ENCODE assay signal across 36 mouse cellular contexts in genomic region chr7:63729605-63730004, GRCm38 (mm10).
"Had no signal": no experiment of that assay in that cellular context is flagged by ENCODE, and none has a peak within 500 bp of the region (broad histone marks: within the 10 kb centered on the region; RNA-seq: fewer than 3 reads in every experiment).

No protein-coding gene starts in this region.

- H3K4me3 ChIP-seq: heart, embryonic 10.5 days; heart, embryonic 12.5 days; heart, embryonic 13.5 days; heart, embryonic 15.5 days; hindbrain, embryonic 10.5 days; hindbrain, embryonic 12.5 days; hindbrain, embryonic 13.5 days; hindbrain, embryonic 15.5 days; intestine, embryonic 15.5 days; kidney, embryonic 15.5 days; layer of hippocampus, adult 2 months; left cerebral cortex, adult 2 months had no signal

- H3K36me3 ChIP-seq: heart, embryonic 10.5 days; heart, embryonic 12.5 days; heart, embryonic 13.5 days; heart, embryonic 15.5 days; hindbrain, embryonic 10.5 days; hindbrain, embryonic 12.5 days; intestine, embryonic 15.5 days; kidney, embryonic 15.5 days had no signal

- H3K4me2 ChIP-seq: heart, embryonic 11.5 days; heart, embryonic 12.5 days; heart, embryonic 13.5 days; heart, embryonic 15.5 days; hindbrain, embryonic 12.5 days; hindbrain, embryonic 13.5 days; hindbrain, embryonic 14.5 days; hindbrain, embryonic 15.5 days; intestine, embryonic 15.5 days; kidney, embryonic 15.5 days had no signal

- H3K27me3 ChIP-seq: heart, embryonic 13.5 days; heart, embryonic 15.5 days; hindbrain, embryonic 12.5 days; hindbrain, embryonic 13.5 days; hindbrain, embryonic 15.5 days; intestine, embryonic 15.5 days; kidney, embryonic 15.5 days had no signal

- H3K9me3 ChIP-seq: heart, embryonic 10.5 days; heart, embryonic 12.5 days; heart, embryonic 13.5 days; heart, embryonic 15.5 days; hindbrain, embryonic 10.5 days; hindbrain, embryonic 12.5 days; hindbrain, embryonic 13.5 days; hindbrain, embryonic 15.5 days; intestine, embryonic 15.5 days; kidney, embryonic 15.5 days had no signal

- H3K27ac ChIP-seq: heart, embryonic 10.5 days; heart, embryonic 13.5 days; heart, embryonic 15.5 days; hindbrain, embryonic 10.5 days; hindbrain, embryonic 12.5 days; hindbrain, embryonic 13.5 days; hindbrain, embryonic 14.5 days; hindbrain, embryonic 15.5 days; hindbrain, postnatal 0 days; intestine, embryonic 15.5 days; kidney, embryonic 15.5 days; kidney, postnatal 0 days; layer of hippocampus, adult 2 months; left cerebral cortex, adult 2 months had no signal

- H3K9ac ChIP-seq: heart, embryonic 12.5 days; heart, embryonic 13.5 days; heart, embryonic 15.5 days; hindbrain, embryonic 12.5 days; hindbrain, embryonic 13.5 days; hindbrain, embryonic 14.5 days; hindbrain, embryonic 15.5 days; intestine, embryonic 15.5 days; kidney, embryonic 15.5 days had no signal

- ATAC-seq: hindbrain, embryonic 16.5 days; hindbrain, postnatal 0 days; inflammation-experienced regulatory T-cells, adult 6 months; intestine, embryonic 15.5 days; intestine, embryonic 16.5 days; intestine, postnatal 0 days had no signal

- H3K4me1 ChIP-seq: heart, embryonic 10.5 days; heart, embryonic 12.5 days; heart, embryonic 13.5 days; heart, embryonic 15.5 days; hindbrain, embryonic 10.5 days; hindbrain, embryonic 12.5 days; hindbrain, embryonic 13.5 days; hindbrain, embryonic 15.5 days; intestine, embryonic 15.5 days; kidney, embryonic 15.5 days had no signal

- DNase-seq: heart, postnatal 10 days; heart, postnatal 14 days; heart, postnatal 36 days; heart, postnatal 4 days; kidney, adult 11 months; kidney, adult 18-20 months; kidney, adult 2 months; kidney, adult 8-10 months; kidney, adult 9 months; kidney, postnatal 10 days; kidney, postnatal 14 days; kidney, postnatal 25 days; kidney, postnatal 36 days; kidney, postnatal 4 days; layer of hippocampus, adult 9-11 months; layer of hippocampus, postnatal 36 days had no signal
